ENCODE assay signal across 19 mouse cellular contexts in genomic region chr16:9664060-9664459, GRCm38 (mm10).
DNase-seq lines count a peak whose midpoint lies in the region; ATAC-seq and TF ChIP-seq lines count a peak whose summit lies in the region.
"Had no signal": no experiment of that assay in that cellular context is flagged by ENCODE, and none has a peak within 500 bp of the region (broad histone marks: within the 10 kb centered on the region; RNA-seq: fewer than 3 reads in every experiment).

No protein-coding gene starts in this region.

- DNase-seq in lung, embryonic 14.5 days: peak; percentile 69
- no peak for DNase-seq in lung, adult 2 months
- DNase-seq in lung, postnatal 10 days: peak; percentile 30
- no peak for DNase-seq in cerebellum, postnatal 10 days
- no peak for DNase-seq in forebrain, embryonic 11.5 days (ENCODE audit: low spot score)
- DNase-seq: adrenal gland, postnatal 25 days; cerebellum, adult 2 months; cerebellum, postnatal 14 days; forebrain, postnatal 0 days; gastrocnemius, postnatal 25 days had no signal

- no peak for TF ChIP-seq POLR2A in lung, adult 2 months (IDR thresholded peaks at IDR 0.05; ENCODE audit: borderline replicate concordance, extremely low read depth, low read depth, low read length)
- TF ChIP-seq POLR2A in cortical plate, adult 2 months (IDR thresholded peaks at IDR 0.05; ENCODE audit: extremely low read depth, insufficient read depth, low read length): no peak

- no peak overlapping the region for H3K9ac ChIP-seq in lung, embryonic 14.5 days
- no peak overlapping the region for H3K9ac ChIP-seq in forebrain, embryonic 11.5 days (ENCODE audit: low read length)
- H3K9ac ChIP-seq: embryonic facial prominence, embryonic 12.5 days; forebrain, embryonic 13.5 days; forebrain, postnatal 0 days; heart, embryonic 12.5 days; hindbrain, embryonic 14.5 days had no signal

- H3K4me2 ChIP-seq in lung, embryonic 14.5 days: no peak overlapping the region
- H3K4me2 ChIP-seq in forebrain, embryonic 11.5 days (ENCODE audit: low read depth, low read length, severe bottlenecking): no peak overlapping the region
- H3K4me2 ChIP-seq: embryonic facial prominence, embryonic 12.5 days; forebrain, embryonic 13.5 days; heart, embryonic 12.5 days; hindbrain, embryonic 14.5 days had no signal

- WGBS in lung, embryonic 14.5 days: 44% methylated on average over 3 of the region's 3 CpGs
- 50% methylated on average over 3 of the region's 3 CpGs for WGBS in lung, adult 2 months
- WGBS in forebrain, embryonic 11.5 days: 79% methylated on average over 3 of the region's 3 CpGs

- no peaks in the 10 kb centered on the region for H3K27me3 ChIP-seq in lung, embryonic 14.5 days (ENCODE audit: insufficient read depth, low read length)
- no peaks in the 10 kb centered on the region for H3K27me3 ChIP-seq in forebrain, embryonic 11.5 days (ENCODE audit: control insufficient read depth, insufficient read depth, low read length)
- H3K27me3 ChIP-seq: CH12.LX; embryonic facial prominence, embryonic 12.5 days; forebrain, embryonic 13.5 days; heart, embryonic 12.5 days had no signal

- TF ChIP-seq CTCF in lung, embryonic 14.5 days (IDR thresholded peaks at IDR 0.05; ENCODE audit: low read depth): no peak
- no peak for TF ChIP-seq CTCF in lung, adult 2 months (IDR thresholded peaks at IDR 0.05; ENCODE audit: insufficient read depth, low read length)
- TF ChIP-seq CTCF in cortical plate, adult 2 months (IDR thresholded peaks at IDR 0.05; ENCODE audit: extremely low read depth, insufficient read depth, low read length): no peak

- no peak overlapping the region for H3K4me3 ChIP-seq in lung, embryonic 14.5 days (ENCODE audit: low read depth, low read length)
- no peak overlapping the region for H3K4me3 ChIP-seq in lung, adult 2 months (replicated peaks; ENCODE audit: extremely low read depth, low read depth, low read length)
- no peak overlapping the region for H3K4me3 ChIP-seq in cortical plate, adult 2 months (ENCODE audit: insufficient read depth, low read length)
- no peak overlapping the region for H3K4me3 ChIP-seq in forebrain, embryonic 11.5 days (ENCODE audit: low read depth, low read length)
- H3K4me3 ChIP-seq: embryonic facial prominence, embryonic 12.5 days; forebrain, embryonic 13.5 days; heart, embryonic 12.5 days; hindbrain, embryonic 10.5 days had no signal

- ATAC-seq in lung, embryonic 14.5 days (ENCODE audit: insufficient read depth): peak; percentile 71; the same call in 1 of the 2 replicates
- ATAC-seq in forebrain, embryonic 11.5 days (replicated peaks; ENCODE audit: low FRiP score): no peak
- ATAC-seq: activated CD4-positive, CD25-positive, alpha-beta regulatory T cell, adult 4 months; forebrain, embryonic 13.5 days; forebrain, postnatal 0 days; Patski had no signal

- H3K27ac ChIP-seq in lung, embryonic 14.5 days (ENCODE audit: low read depth): no peak overlapping the region
- peak overlapping the region; percentile 63 for H3K27ac ChIP-seq in cortical plate, adult 2 months (ENCODE audit: insufficient read depth, low read length)
- no peak overlapping the region for H3K27ac ChIP-seq in forebrain, embryonic 11.5 days (ENCODE audit: low read depth, low read length)
- H3K27ac ChIP-seq: embryonic facial prominence, embryonic 12.5 days; forebrain, embryonic 13.5 days; hindbrain, embryonic 10.5 days; hindbrain, embryonic 14.5 days had no signal

- H3K36me3 ChIP-seq in lung, embryonic 14.5 days (ENCODE audit: insufficient read depth): no peaks in the 10 kb centered on the region
- H3K36me3 ChIP-seq in forebrain, embryonic 11.5 days (ENCODE audit: control insufficient read depth, insufficient read depth, low read length): no peaks in the 10 kb centered on the region
- H3K36me3 ChIP-seq: embryonic facial prominence, embryonic 12.5 days; heart, embryonic 12.5 days; hindbrain, embryonic 10.5 days had no signal

- H3K9me3 ChIP-seq in lung, embryonic 14.5 days (ENCODE audit: low read depth, low read length): no peaks in the 10 kb centered on the region
- no peaks in the 10 kb centered on the region for H3K9me3 ChIP-seq in forebrain, embryonic 11.5 days (ENCODE audit: control insufficient read depth, low read length)
- H3K9me3 ChIP-seq: embryonic facial prominence, embryonic 12.5 days; forebrain, embryonic 13.5 days; heart, embryonic 12.5 days; hindbrain, embryonic 10.5 days had no signal

- H3K4me1 ChIP-seq in lung, embryonic 14.5 days (ENCODE audit: insufficient read depth): peaks cover 3% of the 10 kb centered on the region; the same call in 1 of the 2 replicates
- H3K4me1 ChIP-seq in lung, adult 2 months (ENCODE audit: control insufficient read depth, insufficient read depth, low read length): peaks cover 2% of the 10 kb centered on the region; the same call in 1 of the 2 replicates
- H3K4me1 ChIP-seq in cortical plate, adult 2 months (ENCODE audit: control insufficient read depth, insufficient read depth, low read length): peaks cover 8% of the 10 kb centered on the region
- H3K4me1 ChIP-seq in forebrain, embryonic 11.5 days (replicated peaks; ENCODE audit: control insufficient read depth, insufficient read depth, low read length): no peaks in the 10 kb centered on the region
- H3K4me1 ChIP-seq: embryonic facial prominence, embryonic 12.5 days; forebrain, embryonic 13.5 days; hindbrain, embryonic 10.5 days had no signal

Comparison
In these comparisons a context has a peak if more than half of its experiments do, and no peak if none do; other contexts are left out.
1. DNase-seq: peak in lung, embryonic 14.5 days (single experiment) and lung, postnatal 10 days (single experiment); none in lung, adult 2 months (single experiment), cerebellum, postnatal 10 days (0 of 2) and forebrain, embryonic 11.5 days (single experiment).